Mouse (Mus musculus) E14TG2a.4 (cell line): Measurements from ENCODE around the gene Ccdc69.
"Not testable (repeated sequence)": the region's sequence is repeated elsewhere in the genome, so short reads cannot be mapped to it uniquely, and the experiment has no call there.

Experiments
- CTCF ChIP-seq: conservative IDR thresholded peaks from 2 replicates; pipeline ENCODE4 v1.5.1; 2014; ENCODE audit warnings: low read length
- NANOG ChIP-seq: IDR thresholded peaks from 2 replicates; pipeline ENCODE4 v1.6.1; 2014; ENCODE audit warnings: borderline replicate concordance, low read length, mixed read lengths
- POU5F1 ChIP-seq: IDR thresholded peaks from 2 replicates; pipeline ENCODE4 v1.6.1; 2014; ENCODE audit warnings: low read length, borderline replicate concordance

DNA sequence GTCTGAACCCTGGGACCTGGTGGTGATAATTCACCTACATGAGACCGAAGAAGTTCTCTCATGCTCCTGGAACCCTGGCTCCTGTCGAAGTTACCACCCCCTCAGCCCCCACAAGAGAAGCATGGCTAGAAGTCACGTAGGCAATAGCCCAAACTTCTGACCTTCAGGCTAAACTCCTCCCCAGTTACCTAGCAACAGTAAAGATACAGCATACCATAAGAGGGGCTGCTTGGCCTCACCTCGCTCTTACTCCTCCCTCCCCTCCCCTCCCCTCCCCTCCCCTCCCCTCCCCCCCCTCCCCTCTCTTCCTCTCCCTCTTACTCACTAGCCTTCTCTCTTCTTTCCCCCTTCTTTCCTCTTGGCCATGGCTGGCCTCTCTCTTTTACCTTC is 35.9 kb upstream of the Ccdc69 start:
- TF ChIP-seq CTCF, NANOG, POU5F1: not testable (repeated sequence)
